Mouse (Mus musculus) brown adipose tissue, adult 24 weeks (tissue): ENCODE data around the gene Birc7. TPM values are rescaled to one million over a fixed set of nuclear protein-coding genes. Genes with fewer than 3 reads are reported as not detected.

Experiments used
- H3K27ac ChIP-seq: fragments of 200-500 bp; replicated peaks from 2 replicates; pipeline ENCODE4 v1.5.1; 2012; ENCODE audit warnings: low read depth, mild to moderate bottlenecking, low read length
- H3K4me1 ChIP-seq: fragments of 200-500 bp; 2 replicates; pipeline ENCODE4 v1.6.1; 2012; ENCODE audit warnings: low read length, mixed read lengths; ENCODE audit not compliant: control insufficient read depth, insufficient read depth, insufficient read length
- H3K4me3 ChIP-seq: fragments of 200-500 bp; 2 replicates; pipeline ENCODE4 v1.5.1; 2012; ENCODE audit warnings: low read depth, mild to moderate bottlenecking, low read length, moderate library complexity; ENCODE audit not compliant: insufficient read depth
- polyA plus RNA-seq: library from polyadenylated mRNA; stranded (reverse); fragments of >200 nt; gene quantifications from 2 replicates; pipeline ENCODE4 v1.2.4, GENCODE M21; 2012; ENCODE audit not compliant: missing spikeins, insufficient read depth, insufficient read length

Gene Birc7
- polyA plus RNA-seq, 1 experiment = not detected

- Histone ChIP-seq H3K4me3 (no peak overlapping the region), H3K4me1 (no peaks in the 10 kb centered on the region), H3K27ac (no peak overlapping the region)
Measured at GRCm38 (mm10) chr2:180940187-180940586, 11.4 kb downstream of the Birc7 start.

DNA sequence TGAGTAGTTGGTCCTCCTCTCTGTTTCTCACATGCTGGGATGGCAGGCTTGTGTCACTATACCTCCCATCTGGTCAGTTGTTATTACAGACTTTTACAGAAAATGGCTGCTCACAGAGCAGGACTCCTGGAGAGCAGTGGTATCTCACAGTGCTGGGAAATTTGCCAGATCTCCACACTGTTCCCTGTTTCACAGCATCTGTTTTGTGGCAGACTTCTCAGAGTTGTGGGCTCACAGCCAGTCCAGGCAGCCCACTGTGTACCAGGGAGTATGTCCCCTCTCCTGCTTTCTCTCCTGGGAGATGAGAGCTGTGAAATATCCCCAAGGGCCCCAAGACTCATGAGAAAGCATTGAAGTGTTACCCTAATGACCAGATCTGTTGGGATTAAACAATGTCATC lies 13.0 kb downstream of the Birc7 start:
- Histone ChIP-seq H3K27ac (no peak overlapping the region), H3K4me1 (no peaks in the 10 kb centered on the region), H3K4me3 (no peak overlapping the region)

DNA sequence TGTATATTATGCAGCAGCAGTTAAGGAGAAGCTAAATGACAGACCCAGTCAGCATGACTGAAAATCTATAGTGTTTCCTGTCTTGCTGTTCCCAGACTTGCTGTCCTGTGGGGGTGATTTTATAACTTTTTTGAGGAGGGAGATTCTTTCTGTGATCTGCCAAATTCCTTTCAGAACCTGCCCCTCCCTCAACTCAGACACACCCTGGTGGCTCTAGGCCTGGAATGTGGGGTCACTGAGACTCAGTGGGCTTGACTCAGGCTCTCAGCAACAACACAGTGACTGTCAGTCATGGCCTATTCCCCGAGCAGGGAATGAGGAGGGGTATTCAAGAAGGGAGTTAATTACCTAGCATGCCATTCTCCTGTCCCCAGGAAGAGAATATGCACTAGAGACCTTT lies 21.1 kb downstream of the Birc7 start:
- Histone ChIP-seq H3K4me1 (no peaks in the 10 kb centered on the region; the same call in 1 of the 2 replicates), H3K4me3 (no peak overlapping the region), H3K27ac (no peak overlapping the region)

- Histone ChIP-seq H3K4me3 (no peak overlapping the region), H3K4me1 (no peaks in the 10 kb centered on the region; the same call in 1 of the 2 replicates), H3K27ac (no peak overlapping the region)
Measured at GRCm38 (mm10) chr2:180952731-180953171, 23.9 kb downstream of the Birc7 start.

- Histone ChIP-seq H3K4me1 (no peaks in the 10 kb centered on the region; the same call in 1 of the 2 replicates), H3K4me3 (no peak overlapping the region; the same call in 1 of the 2 replicates), H3K27ac (no peak overlapping the region)
Measured at GRCm38 (mm10) chr2:180953638-180954037, 24.8 kb downstream of the Birc7 start.

GRCm38 (mm10) chr2:180954061-180955047 lies 25.5 kb downstream of the Birc7 start, which contains the start of gene Nkain4:
Gene Nkain4, minus strand, starts transcription at chr2:180954699.
- no peak within 1 kb of the TSS for H3K27ac ChIP-seq
- H3K4me1 ChIP-seq = no peaks in the 10 kb centered on the region; the same call in 1 of the 2 replicates
- H3K4me3 ChIP-seq = peak within 1 kb of the TSS; percentile 43

DNA sequence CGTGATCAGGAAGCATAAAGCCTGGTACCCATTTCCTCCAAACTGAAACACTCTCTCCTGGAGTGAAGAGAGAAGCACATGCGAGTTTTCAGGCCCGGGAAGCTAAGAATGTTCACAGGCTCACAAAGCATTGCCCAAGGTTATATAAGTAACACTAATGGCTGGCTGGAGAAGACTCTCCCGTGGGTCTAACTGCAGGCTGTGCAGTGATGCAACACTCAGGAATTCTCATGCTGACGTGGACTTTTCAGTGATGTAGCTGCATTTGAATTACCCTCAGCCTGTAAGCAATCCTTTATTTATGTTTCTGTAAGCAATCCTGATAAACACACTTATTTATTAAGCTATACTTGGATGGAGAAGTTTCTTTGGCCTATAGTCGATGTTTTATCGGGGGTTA lies 30.8 kb downstream of the Birc7 start:
- Histone ChIP-seq H3K4me3 (no peak overlapping the region), H3K27ac (no peak overlapping the region), H3K4me1 (no peaks in the 10 kb centered on the region)

DNA sequence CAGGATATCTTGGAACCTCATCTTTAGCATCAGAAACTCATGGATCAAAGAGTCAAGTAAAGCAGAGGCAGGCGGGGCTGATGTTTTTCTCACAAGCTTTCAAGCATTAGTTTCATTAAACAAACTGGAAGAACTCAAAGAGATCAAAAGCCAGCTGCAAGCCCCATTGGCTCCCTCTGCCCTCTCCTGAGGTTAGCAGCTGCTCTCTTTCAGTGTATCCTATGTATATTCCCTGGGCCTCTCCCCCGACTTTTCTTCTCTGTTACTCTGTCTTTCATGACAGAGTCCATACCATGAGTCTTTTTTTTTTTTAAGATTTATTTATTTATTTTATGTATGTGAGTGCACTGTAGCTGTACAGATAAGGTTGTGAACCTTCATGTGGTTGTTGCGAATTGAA lies 31.4 kb downstream of the Birc7 start:
- H3K27ac ChIP-seq = no peak overlapping the region
- H3K4me1 ChIP-seq = no peaks in the 10 kb centered on the region
- no peak overlapping the region for H3K4me3 ChIP-seq

DNA sequence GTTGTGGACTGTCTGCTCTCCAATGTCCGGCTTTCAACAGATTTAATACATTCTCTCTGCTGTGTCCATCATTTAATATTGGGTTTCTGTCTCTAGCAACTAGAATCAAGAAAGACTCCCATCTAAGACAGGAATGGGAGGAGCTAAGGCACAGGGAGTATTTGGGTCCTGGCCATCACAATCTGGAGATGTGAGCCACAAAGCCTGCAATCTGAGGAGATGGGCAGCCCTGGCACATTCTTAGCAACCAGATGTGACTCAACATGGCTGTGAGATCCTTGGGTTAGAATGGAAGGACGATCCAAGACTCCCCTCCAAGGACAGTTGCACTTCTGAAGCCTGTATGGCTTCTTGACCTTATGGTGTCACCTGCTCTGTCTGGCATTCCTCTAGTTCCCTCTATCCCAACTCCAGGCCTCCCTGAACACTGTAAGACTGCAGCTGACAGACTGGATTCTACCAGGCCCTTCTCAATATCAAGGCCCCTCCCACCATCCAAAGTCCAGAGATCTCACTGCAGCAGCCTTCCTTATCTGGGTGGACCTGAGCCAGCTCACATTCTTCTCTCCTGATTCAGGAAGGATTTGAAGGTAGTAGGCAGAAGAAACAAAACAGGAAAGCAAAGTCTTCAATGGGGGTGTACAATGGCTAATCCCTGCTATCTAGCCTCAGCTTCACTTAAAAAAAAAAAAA lies 33.9 kb downstream of the Birc7 start:
- Histone ChIP-seq H3K4me1 (no peaks in the 10 kb centered on the region), H3K27ac (no peak overlapping the region)

DNA sequence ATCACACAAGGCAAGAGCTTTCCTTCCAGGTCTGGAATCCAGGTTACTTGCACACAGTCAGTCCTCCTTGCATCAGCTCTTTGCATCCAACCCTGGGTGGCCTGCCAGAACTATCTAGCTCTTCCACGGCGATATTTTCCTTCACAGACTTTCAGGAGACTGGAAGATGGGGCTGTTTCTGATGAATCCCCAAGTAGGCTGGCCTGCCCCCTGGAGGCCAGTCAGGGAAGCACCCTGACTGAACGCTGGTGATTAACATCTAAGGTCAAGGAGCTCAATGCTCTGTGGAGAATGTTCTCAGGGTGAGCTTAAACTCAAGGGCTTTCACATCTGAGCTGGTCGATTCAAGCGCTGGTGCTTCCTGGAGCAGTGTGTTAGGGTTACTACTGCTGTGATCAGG lies 35.1 kb downstream of the Birc7 start:
- Histone ChIP-seq H3K4me3 (no peak overlapping the region), H3K4me1 (no peaks in the 10 kb centered on the region; the same call in 1 of the 2 replicates), H3K27ac (no peak overlapping the region)

More for the DNA sequence above, 33.9 kb downstream of the Birc7 start:
- H3K4me3 ChIP-seq = no peak overlapping the region

DNA sequence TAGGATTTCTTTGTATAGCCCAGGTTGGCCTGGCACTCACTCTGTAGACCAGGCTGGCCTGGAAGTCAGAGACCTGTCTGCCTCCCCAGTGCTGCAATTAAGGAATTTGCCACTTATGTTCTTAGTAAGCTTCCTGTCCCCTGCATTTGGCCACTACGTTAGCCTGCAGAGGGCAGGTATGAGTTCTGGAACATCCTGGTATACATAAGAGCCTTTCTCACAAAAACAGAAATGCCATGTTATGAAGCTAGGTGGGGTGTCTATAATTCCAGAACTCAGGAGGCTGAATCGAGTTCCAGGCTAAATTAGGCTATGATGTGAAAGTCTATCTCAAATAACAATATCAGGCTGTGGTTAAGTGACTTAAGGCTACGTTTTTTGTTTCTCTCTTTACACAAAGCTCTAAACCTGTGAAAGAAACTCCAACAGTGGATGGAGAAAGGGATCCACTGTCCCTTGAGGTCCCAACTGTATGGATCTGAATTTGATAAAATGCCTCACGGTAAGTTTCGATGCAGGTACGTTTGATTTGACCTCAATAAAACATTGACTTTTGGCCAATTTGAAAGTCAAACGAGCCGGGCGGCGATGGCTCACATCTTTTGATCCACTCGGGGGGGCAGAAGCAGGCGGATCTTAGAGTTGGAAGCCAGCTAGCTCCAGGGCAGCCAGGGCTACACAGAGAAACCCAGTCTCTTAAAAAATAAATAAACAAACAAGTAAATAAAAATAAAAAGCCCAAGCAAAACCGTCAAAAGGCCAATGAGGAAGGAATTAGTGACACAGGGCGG lies 37.5 kb downstream of the Birc7 start:
- Histone ChIP-seq H3K27ac (peak overlapping the region; percentile 93), H3K4me3 (peak overlapping the region; percentile 99), H3K4me1 (no peaks in the 10 kb centered on the region; the same call in 1 of the 2 replicates)

- H3K27ac ChIP-seq = peak within 1 kb of the TSS; percentile 93
- peak within 1 kb of the TSS; percentile 99 for H3K4me3 ChIP-seq
- H3K4me1 ChIP-seq = no peaks in the 10 kb centered on the region; the same call in none of the 2 replicates
Measured at GRCm38 (mm10) chr2:180967010-180967763, 38.4 kb downstream of the Birc7 start, which contains the start of gene Arfgap1. Gene Arfgap1, plus strand, starts transcription at chr2:180967225.

DNA sequence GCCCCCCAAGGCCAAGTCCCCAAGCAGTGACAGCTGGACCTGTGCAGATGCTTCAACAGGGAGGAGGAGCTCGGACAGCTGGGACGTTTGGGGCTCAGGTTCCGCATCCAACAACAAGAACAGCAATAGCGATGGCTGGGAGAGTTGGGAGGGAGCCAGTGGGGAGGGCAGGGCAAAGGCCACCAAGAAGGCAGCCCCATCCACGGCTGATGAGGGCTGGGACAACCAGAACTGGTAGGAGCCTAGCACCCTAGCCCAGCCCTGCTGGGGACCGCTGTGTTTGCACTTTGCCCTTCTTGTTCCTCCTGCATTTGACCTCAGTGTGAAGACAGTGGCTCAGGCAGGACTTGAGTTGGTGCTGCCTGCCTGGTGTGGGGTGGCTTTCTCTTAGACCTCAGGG lies 52.3 kb downstream of the Birc7 start:
- Histone ChIP-seq H3K4me1 (no peaks in the 10 kb centered on the region), H3K4me3 (no peak overlapping the region), H3K27ac (no peak overlapping the region)
